Mouse (Mus musculus): ENCODE results near the gene Lrrc42.

Gene Lrrc42

DNA sequence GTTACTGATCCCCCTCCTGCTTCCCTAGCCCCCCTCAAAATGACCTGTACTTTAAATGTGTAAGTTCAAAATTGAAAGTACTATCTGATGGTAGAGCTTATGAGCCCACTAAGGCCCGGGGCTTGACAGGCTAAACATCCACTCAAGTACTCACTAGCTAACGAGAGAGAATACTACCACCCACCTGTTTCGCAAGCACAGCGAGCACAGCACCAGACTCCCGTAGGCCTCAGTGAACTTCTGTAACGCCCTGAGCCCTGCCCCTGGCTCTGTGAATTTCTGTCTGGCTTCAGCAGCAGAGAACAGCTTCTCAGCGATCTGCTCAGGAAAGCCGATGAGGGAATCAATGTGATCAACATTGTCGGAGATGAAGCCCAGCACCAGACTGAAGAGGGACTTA lies 6.2 kb downstream of the Lrrc42 start:
- DNase-seq: no peak

DNA sequence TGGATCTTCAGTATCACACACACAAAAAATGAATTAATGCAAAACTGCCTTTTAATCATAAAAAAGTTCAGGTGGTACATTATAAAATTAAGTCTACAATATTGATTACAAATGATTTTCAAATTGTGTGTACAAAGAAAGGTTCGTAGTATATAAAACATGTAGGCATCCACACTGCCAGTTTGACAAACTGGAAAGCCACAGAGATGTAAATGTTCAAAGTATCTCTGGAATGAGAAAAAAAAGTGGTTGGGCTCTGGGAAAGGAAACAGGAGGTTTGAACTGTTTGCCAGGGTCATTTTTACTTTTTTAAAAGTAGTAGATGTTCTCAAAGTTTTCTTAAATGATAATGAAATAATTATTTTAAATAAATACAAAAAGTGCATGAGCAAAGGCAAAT lies 7.3 kb downstream of the Lrrc42 start:
- DNase-seq: no peak

DNA sequence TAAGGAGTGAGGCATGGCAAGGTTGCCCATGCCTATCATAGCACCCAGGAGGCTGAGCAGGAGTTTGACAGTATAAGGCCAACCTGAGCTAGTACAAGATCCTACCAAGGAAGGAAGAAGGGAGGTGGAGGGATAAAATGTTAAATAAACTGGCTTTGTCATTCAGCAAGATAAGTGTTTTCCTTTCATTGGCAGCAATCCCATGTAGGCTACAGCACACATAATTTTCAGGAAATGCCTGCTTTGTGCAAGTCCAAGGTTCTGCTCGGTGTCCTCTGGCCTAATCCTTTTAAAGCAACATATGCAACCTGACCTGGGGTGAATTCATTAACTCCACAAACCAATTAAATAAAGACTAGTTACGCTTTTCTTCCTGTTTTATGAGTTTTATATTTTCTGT lies 8.0 kb downstream of the Lrrc42 start:
- DNase-seq: no peak

DNA sequence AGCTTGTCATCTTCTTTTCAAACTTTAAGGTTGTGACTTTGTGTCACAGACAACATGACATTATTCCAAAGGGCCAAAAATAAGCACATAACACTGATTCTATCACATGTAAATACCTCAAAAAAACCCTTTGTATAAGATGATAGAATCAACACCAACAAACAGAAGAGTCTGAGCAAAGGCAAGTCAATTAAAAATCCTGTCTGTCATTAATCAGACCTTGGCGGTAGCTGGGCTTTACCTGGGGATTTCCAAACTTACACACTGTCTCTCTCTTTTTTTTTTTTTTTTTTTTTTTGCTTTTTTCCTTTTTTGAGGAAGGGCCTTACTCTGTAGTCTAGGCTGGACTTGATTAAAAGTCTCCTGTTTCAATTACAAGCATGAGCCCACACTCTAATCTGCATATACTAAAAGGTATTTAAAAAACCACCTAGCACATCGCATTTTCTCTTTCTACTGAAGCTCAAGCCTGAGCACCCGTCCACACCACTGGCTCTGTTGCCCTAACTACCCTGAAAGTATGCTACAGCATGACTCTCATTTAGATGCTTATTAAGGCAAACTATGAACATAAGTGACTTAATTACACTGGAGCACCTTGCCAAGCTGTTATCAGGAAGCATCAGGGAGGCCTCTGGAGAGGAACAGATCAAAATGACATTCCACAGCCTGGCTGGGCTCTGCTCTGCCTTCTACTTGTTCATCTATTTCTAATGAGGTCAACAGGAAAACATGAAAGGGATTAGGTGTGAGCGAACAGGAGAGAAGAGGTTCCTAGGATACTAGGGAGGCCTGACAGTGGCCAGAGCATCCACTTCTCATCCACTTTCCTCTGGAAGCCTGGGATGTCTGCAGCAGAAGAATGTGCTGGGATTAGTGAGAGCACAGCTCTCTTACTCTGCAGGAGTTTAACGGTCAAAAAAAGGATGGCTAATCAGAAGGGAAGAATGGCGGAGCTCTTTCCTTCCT lies 9.7 kb downstream of the Lrrc42 start:
- no peak for DNase-seq

DNA sequence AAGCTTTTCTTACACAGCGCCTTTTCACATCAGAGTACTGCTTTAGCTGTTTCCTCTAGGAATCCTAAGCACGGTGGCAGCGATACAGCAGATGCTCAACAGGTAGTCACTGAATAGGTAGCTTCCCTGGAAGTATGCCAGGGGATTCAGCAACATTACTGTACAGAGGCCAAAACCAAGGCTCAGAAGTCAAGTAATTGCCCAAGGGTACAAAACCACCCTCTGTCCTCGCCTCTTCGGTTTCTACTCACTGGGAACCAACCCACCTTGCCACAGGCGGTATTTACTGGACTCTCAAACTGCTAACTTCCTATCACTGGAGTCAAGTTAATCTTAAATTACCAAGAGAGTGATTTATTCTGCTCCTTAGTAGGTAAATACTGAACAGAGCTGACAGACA lies 13.1 kb downstream of the Lrrc42 start:
- no peak for DNase-seq

DNA sequence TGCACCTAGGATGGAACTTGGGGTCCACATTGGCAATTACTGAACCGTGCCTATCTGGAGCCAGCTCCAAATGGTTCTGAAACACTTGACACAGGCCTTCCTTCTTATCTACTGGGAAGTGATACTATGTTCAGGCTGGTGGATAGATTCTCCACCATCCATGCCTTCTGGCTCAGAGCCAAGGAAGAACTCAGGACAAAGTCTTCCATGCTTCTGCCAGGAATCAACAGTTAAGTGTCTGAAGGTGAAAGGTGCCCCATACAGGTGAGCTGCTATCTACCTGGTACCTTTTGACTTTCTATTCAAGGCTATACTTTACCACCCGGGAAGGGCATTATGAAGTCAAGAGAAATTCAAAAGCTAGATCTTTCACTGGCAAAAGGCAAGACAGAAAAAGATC lies 15.1 kb downstream of the Lrrc42 start:
- DNase-seq: no peak

DNA sequence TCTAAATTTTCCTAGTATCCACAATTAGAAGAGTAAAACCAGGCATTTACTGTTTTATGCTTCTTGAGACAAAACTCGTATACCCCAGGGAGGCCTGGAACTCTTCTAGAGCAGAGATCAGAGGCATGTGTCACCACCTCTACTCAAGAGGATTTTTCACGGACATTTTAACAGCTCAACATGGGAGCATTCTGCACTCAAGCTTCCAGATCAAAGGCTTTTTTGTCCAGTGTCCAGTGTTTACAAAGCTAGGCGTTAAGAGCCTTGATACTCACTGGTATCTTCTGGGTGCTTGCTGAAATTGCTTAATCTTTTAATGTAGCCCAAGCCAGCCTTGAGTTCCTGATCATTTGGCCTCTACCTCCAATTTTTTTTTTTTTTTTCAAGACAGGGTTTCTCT lies 21.1 kb downstream of the Lrrc42 start:
- DNase-seq: no peak

DNA sequence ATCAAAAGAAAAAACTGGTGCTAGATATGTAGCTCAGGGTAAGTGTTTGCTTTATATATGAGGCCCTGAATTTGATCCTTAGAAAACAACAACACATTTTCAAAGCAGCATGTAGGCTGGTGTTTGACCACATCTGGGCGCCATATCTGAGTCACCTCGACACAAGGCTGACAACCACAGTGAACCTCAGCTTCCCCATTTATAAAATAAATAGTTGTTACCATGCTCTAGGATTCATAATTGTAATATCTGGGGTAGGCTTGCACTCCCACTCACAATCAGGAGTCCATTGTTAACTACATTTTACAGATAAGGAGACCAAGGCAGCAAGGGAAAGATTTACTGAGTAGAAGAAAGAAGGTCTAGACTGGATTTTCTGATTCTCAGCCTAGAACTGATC lies 27.0 kb downstream of the Lrrc42 start:
- no peak for DNase-seq

DNA sequence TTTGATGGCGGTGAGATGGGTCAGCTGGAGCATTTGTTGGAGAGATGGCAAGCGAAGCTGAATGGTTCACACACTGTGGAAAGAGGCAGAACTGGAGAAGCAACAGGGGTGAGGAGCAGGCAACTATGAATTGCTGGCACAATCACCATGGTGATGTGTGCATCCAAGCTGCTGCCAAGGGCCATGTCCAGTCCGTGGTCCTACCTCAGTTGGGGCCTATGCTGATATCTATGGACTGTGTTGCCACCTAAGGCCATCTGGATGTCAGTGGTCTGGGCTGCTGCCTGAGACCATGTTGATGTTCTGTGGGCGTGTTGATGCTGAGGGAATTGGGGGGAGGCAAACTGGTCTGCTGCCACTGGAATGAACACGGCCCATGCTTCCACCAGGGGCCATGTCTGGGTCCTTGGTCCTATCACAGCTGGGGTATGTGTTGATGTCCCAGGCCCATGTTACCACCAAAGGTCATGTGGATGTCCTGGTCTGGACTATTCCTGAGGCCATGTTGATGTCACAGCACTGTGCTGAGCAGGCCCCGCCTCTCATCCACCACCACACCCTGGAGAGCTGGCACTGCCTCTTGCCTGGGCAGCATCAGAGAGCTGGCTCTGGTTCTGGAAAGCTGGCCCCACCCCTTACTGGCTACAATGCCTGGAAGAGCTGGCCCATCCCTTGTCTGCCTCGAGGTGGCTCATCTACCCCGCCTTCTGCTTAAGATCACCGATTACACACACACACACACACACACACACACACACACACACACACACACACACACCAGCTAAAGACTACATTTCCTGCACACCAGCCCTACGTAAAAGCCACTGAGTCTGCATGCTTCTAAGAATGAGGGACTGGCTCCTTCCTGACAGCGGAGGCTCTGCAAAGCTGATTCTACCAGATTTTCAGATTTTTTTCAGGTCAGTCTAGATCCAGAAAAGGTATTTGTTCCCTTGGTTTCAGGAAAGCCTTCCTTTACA lies 29.8 kb downstream of the Lrrc42 start:
- DNase-seq: peak in 1 of 2 experiments; percentile 9

DNA sequence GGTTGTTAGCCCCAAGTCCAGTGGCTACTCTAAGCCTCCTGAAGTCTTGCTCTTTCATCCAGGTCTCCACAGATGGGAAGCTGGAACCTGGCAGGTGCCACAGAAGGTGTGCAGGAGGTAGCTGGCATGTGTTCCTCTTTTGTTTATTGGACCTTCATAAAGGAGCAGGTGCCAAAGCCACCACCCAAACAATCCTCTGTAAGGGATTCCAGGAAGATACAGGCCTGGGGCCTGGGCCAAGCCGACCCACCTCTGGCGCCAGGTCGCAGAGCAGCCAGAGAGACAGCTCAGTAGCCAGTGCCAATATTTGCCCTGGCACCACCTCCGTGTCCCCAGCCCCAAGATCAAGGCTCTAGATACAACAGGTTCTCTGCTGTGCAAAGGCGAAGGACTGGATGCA lies 31.8 kb downstream of the Lrrc42 start:
- no peak for DNase-seq

DNA sequence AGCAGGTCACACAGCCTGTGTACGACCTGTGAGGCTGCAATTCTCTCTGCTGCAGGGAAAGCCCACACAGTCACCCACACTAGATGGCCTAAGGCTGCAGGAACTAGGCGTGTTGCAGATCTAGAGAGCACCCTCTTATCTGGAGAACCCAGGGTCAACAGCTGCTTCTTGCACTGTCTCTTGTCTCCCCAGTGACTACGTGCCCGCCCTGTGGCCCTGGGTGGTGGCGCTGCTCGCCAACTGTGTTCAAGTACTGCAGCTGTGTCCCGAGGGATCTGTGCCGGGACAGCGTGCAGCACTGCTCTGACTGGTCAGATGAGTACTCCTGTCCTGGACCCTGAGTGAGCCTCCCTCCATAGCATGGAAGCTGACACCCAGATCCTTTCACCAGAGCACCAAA lies 35.8 kb downstream of the Lrrc42 start:
- DNase-seq: no peak

DNA sequence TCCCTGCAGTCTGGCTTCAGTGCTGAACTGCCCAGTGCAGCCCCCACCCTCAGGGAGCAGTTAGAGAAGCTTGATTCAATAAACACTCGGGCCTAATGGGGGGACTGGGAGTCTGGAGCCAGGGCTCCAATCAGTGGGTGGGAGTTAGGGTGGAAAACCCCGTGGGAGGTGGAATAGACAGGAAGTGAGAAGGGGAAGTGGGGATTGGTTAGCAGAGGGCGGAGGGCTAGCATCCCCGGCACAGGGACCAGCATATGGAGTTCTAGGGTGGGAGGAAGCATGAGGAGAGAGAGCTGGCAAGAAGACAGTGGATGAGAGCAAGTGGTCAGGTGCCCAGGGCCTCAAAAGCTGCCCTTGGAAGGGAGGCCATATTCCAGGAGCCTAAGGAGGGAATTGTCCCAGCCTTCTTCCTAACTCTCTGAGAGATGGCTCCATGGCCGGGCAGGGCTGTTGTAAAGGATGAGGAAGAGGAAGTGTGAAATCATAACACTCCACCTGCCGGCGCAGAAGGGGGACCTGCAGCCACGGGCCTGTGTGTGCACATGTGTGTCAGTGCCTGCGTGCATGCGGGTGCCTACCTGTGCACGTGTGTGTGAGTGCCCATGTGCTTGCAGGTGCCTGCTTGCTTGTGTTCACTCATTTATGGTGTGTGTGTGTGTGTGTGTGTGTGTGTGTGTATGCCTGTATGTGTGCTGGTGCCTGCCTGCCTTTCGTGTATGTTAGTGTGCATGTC lies 39.9 kb downstream of the Lrrc42 start:
- DNase-seq: no peak

DNA sequence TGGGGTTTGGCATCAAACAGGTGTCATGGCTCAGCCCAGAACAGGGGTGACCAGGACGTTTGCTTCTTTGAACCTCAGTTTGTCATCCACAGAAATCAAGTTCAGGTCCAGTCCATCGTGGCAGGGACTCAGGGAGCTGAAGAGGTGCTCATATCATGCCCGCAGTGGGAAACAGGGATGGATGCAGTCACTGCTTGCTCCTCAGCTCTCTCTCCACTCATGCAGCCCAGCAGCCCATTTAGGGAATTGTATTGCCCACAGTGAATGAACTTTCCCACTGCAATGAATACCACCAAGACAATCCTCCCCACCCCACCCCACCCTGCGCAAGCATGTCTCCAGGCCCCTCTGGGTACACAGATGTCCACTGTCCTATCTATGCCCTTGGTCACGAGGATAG lies 41.4 kb downstream of the Lrrc42 start:
- no peak for DNase-seq

DNA sequence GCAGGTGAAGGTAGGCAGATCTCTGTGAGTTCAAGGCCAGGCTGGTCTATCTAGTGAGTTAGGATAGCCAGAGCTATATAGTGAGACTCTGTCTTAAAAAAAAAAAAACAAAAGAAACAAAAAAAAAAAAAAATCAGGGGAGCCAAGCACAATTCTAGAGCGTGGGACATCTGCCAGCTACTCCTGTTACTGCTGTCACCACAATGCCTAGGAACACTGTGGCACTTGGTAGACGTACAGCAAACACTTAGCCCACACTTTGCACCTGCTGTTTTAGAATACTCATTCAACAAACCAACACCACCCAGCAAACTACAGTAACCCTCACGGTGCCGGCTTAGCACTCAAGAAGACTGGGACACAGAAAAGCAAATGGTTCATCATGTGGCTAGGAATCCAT lies 41.9 kb downstream of the Lrrc42 start:
- no peak for DNase-seq

DNA sequence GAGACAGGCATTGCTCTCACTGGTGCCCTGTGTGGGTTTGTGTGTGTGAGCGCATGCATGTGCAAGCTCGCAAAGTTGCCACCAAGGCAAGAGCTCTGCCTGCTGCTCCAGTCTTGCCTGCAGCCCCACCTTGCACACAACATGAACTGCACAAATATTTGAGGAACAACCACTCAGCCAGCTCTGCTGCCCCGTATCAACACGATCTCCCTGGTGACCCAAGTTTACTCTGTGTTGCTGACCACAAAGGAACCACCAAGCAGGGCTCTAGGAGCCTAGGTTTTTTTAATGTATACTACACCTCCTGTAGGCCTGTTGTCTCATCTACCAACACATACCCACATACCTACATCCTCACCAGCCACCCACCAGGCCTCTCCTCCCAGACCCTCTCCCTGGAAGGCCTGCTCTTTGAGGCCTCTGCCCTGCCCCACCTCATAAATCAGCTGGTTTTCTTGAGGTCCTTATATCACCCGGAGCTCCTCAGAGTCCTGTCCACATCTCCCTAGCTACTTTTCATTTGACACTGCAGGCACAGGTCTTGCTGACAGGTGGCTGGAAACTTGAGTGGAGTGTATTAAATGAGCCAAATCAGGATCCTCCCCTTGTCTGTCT lies 42.7 kb downstream of the Lrrc42 start:
- DNase-seq: no peak

DNA sequence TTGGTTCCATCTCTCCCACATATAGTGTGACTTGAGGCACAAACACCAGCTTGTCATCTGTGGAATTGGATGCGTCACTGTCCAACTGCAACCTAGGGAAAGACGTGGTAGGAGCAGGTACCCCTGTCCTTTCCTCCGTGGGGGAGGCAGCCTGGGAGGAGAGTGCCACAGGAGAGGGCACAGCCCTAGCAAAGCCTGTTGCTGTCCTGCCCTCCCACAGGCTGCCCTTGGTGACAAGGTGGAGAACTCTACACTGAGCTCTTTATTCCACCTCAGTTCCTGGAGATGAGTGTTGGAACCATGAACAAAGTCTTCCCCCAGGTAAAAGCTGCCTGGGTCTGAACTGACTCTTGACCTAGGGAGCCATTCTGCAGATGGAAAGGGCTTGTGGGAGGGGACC lies 44.5 kb downstream of the Lrrc42 start, which contains the start of gene Ldlrad1:
Ldlrad1 (plus strand) TSS at position 301 of the 400 bp plus-strand sequence.
- no peak for DNase-seq

DNA sequence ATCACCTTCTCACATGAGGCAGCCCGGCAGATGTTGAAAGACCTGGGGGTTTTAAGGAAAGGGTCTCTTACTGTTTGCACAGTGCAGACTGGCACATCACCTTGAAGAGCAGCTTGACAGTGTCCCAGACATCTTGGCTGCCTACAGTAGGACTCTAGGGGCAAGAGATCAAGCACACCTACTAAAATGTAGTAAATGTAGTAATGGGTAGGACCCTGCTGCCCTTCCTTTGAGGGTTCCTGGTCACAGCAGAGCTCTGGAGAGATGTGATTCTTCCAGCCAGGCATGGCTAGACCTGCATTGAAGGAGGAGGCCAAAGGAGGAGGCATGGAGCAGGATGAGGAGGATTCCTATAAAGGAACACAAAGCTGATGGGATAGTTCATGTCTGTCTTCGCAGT lies 46.3 kb downstream of the Lrrc42 start:
- DNase-seq: no peak

DNA sequence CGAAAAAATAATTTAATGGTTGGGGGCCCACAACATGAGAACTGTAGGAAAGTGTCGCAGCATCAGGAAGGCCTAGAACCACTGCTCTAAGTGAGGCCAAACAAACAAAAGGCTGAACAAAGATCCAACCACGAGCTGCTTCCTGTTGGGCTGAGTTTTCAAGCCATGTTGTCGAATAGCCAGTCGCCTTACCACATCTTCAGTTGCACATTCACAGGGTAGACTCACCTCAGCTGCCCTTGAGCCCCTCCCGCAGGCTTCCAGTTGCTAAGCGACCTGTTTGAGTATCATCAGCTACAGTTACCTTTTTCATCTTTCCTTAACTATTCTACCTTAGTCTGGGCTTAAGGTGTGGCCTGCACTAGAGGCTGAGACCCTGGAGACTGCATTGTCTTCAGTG lies 50.3 kb downstream of the Lrrc42 start:
- DNase-seq: no peak

DNA sequence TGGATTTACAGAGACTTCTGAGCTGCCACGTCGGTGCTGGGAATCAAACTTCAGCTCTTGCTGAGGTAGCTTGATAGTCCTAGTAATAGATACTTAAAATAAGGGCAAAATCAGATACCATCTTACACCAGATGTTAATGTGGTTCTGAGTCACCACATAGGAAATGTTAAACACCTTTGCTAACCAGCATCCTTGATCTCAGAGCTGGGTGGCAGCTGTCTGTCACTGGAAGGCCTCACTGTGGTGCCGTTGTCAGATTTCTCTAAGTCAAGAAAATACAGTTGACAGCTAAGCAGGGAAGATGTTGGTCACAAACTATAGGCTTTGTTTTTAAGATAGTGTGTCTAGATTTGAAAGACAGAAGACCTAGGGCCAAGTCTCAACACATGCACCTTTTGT lies 51.6 kb downstream of the Lrrc42 start:
- peak in 1 of 2 experiments; percentile 17 for DNase-seq

DNA sequence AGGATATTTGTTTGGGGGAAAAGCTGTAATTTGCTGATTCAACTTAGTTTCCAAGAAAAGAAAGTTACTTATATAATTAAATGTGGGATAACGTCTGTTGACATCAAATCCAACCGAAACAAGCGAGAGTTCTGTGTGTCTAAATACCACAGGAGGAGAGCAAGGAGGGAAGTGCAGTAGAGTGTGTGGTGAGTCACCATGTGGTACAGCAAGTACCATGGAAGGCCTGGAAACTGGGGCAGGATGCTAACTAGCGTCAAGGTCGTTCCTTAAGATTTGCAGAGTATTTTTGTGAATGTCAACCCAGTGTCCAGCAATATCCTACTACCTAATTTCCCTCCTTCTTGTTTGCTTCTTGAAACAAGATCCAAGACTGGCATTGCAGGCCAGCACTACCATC lies 55.3 kb downstream of the Lrrc42 start:
- DNase-seq: no peak

DNA sequence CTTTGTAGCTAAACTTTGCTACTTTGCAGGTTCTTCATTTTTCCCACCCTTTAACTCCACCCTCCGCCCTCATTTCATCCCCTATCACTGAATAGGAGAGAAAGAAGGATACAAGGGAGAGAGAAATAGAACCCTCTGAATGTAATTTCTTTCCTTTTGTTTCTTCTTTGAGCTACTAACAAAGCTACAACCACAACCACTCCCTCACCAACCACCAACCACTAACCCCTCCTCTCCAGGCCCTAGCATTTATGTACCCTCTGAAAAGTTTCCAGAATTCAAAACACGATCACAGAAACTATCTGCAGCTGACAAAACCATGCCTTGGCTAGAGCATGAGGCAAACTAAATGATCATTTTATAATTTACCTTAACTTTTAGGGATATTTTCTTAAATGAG lies 56.9 kb downstream of the Lrrc42 start:
- DNase-seq: no peak

DNA sequence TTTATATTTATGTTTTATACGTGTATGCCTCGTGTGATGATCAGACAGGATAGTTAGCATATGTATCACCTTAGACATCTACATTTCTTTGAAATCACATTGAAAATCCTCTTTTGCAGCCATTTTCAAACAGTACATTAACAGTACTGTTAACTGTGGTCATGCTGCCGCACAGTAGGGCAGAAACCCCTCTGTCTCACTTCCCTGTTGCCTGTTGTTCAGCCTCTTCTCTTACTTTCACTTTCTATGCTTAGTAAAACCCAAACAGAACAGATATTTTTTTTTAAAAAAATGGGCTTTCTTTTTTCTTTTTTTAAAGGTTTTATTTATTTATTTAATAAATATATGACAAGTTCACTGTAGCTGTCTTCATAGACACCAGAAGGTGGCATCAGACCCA lies 59.5 kb downstream of the Lrrc42 start:
- no peak for DNase-seq
